Mouse (Mus musculus): ENCODE results near the gene Slc35d2.

- TF ChIP-seq CTCF (IDR thresholded peaks at IDR 0.05; ENCODE audit: control insufficient read depth, insufficient read depth, insufficient read length) (no peak), USF1 (IDR thresholded peaks at IDR 0.05; ENCODE audit: low read depth) (no peak), MYOD1 (IDR thresholded peaks at IDR 0.05; ENCODE audit: control insufficient read depth, insufficient read length, low read depth) (no peak), MYOG (IDR thresholded peaks at IDR 0.05; ENCODE audit: control insufficient read depth, extremely low read depth, insufficient read length) (no peak)
Observed at GRCm38 (mm10) chr13:64049535-64049934, 79.6 kb downstream of the Slc35d2 start.
